11 mouse cellular contexts compared by ENCODE assay signal in genomic region chr1:155084839-155085238, GRCm38 (mm10). TPM values are rescaled to one million over a fixed set of nuclear protein-coding genes. Genes with fewer than 3 reads are reported as not detected.
DNase-seq lines count a peak whose midpoint lies in the region; ATAC-seq and TF ChIP-seq lines count a peak whose summit lies in the region.
"Had no signal": no experiment of that assay in that cellular context is flagged by ENCODE, and none has a peak within 500 bp of the region (broad histone marks: within the 10 kb centered on the region; RNA-seq: fewer than 3 reads in every experiment).

No protein-coding gene starts in this region.

- no peak for DNase-seq in hindbrain, embryonic 14.5 days (ENCODE audit: low spot score)
- no peak for DNase-seq in hindbrain, embryonic 11.5 days (ENCODE audit: low spot score)
- peak; percentile 29 for DNase-seq in thymus, postnatal 4 days
- DNase-seq in thymus, adult 2 months = no peak
- peak; percentile 58 to 67 for DNase-seq in kidney, postnatal 25 days
- DNase-seq in retina, embryonic 14.5 days (ENCODE audit: low spot score) = no peak
- DNase-seq in gastrocnemius, postnatal 25 days = no peak
- DNase-seq: adrenal gland, postnatal 14 days; cerebellum, adult 8-10 months; gastrocnemius, postnatal 10 days had no signal

- no peak overlapping the region for H3K9ac ChIP-seq in hindbrain, embryonic 14.5 days
- H3K9ac ChIP-seq in hindbrain, embryonic 11.5 days (ENCODE audit: low read depth, low read length) = no peak overlapping the region
- H3K9ac ChIP-seq: hindbrain, embryonic 15.5 days had no signal

- no peaks in the 10 kb centered on the region for H3K27me3 ChIP-seq in hindbrain, embryonic 14.5 days (ENCODE audit: control insufficient read depth, insufficient read depth, low read length)
- no peaks in the 10 kb centered on the region for H3K27me3 ChIP-seq in hindbrain, embryonic 11.5 days (ENCODE audit: control insufficient read depth, insufficient read depth, low read length)
- H3K27me3 ChIP-seq in thymus, adult 2 months (ENCODE audit: control insufficient read depth, insufficient read depth, low read length) = no peaks in the 10 kb centered on the region
- H3K27me3 ChIP-seq: hindbrain, embryonic 15.5 days had no signal

- H3K27ac ChIP-seq in hindbrain, embryonic 14.5 days = peak overlapping the region; percentile 47; the same call in 1 of the 2 replicates
- no peak overlapping the region for H3K27ac ChIP-seq in hindbrain, embryonic 11.5 days (ENCODE audit: low read depth, low read length)
- no peak overlapping the region for H3K27ac ChIP-seq in thymus, adult 2 months (ENCODE audit: control insufficient read depth, insufficient read depth, low read length)

- H3K36me3 ChIP-seq in hindbrain, embryonic 14.5 days (replicated peaks; ENCODE audit: control insufficient read depth, insufficient read depth) = no peaks in the 10 kb centered on the region
- H3K36me3 ChIP-seq in hindbrain, embryonic 11.5 days (ENCODE audit: control insufficient read depth, insufficient read depth, low read length) = no peaks in the 10 kb centered on the region
- no peaks in the 10 kb centered on the region for H3K36me3 ChIP-seq in thymus, adult 2 months (ENCODE audit: control insufficient read depth, insufficient read depth, low read length)
- H3K36me3 ChIP-seq: hindbrain, embryonic 15.5 days had no signal

- H3K4me1 ChIP-seq in hindbrain, embryonic 14.5 days (replicated peaks; ENCODE audit: control insufficient read depth, insufficient read depth, low read length) = peaks cover 57% of the 10 kb centered on the region
- peaks cover 11% of the 10 kb centered on the region; the same call in 1 of the 2 replicates for H3K4me1 ChIP-seq in hindbrain, embryonic 11.5 days (replicated peaks; ENCODE audit: control insufficient read depth, insufficient read depth, low read length)
- peaks cover 60% of the 10 kb centered on the region for H3K4me1 ChIP-seq in thymus, adult 2 months (replicated peaks; ENCODE audit: control insufficient read depth, insufficient read depth, low read length)

- WGBS in hindbrain, embryonic 14.5 days = 39% methylated on average over 8 of the region's 8 CpGs
- 55% methylated on average over 8 of the region's 8 CpGs for WGBS in hindbrain, embryonic 11.5 days
- 71% methylated on average over 8 of the region's 8 CpGs for WGBS in thymus, adult 2 months

- H3K4me2 ChIP-seq in hindbrain, embryonic 14.5 days (replicated peaks) = no peak overlapping the region
- no peak overlapping the region for H3K4me2 ChIP-seq in hindbrain, embryonic 11.5 days (replicated peaks; ENCODE audit: low read depth, low read length)

- H3K9me3 ChIP-seq in hindbrain, embryonic 14.5 days (ENCODE audit: control insufficient read depth, low read length) = no peaks in the 10 kb centered on the region
- no peaks in the 10 kb centered on the region for H3K9me3 ChIP-seq in hindbrain, embryonic 11.5 days (ENCODE audit: control insufficient read depth, low read length)
- H3K9me3 ChIP-seq: hindbrain, embryonic 15.5 days had no signal

- no peak overlapping the region for H3K4me3 ChIP-seq in hindbrain, embryonic 14.5 days (replicated peaks; ENCODE audit: low read length)
- no peak overlapping the region for H3K4me3 ChIP-seq in hindbrain, embryonic 11.5 days (ENCODE audit: low read depth, low read length)
- H3K4me3 ChIP-seq in thymus, adult 2 months (ENCODE audit: control insufficient read depth, insufficient read depth, low read length) = no peak overlapping the region
- H3K4me3 ChIP-seq: hindbrain, embryonic 15.5 days had no signal

- ATAC-seq in hindbrain, embryonic 14.5 days (ENCODE audit: low FRiP score) = no peak
- no peak for ATAC-seq in hindbrain, embryonic 11.5 days (ENCODE audit: low FRiP score)

- no peak for TF ChIP-seq CTCF in thymus, adult 2 months (IDR thresholded peaks at IDR 0.05; ENCODE audit: borderline replicate concordance, control insufficient read depth, extremely low read depth, insufficient read depth, low read length, poor library complexity)

- TF ChIP-seq POLR2A in thymus, adult 2 months (IDR thresholded peaks at IDR 0.05; ENCODE audit: control insufficient read depth, extremely low read depth, insufficient read depth, low read length, poor library complexity) = no peak

RNA-seq across cellular contexts. Expression of gene Ier5, which starts 14.6 kb away (rescaled TPM):
- polyA plus RNA-seq in hindbrain, embryonic 14.5 days (2014; fragmentation: Nextera tagmentation; extraction: Ambion mirVana) = 10.5 and 13.0 TPM in 2 replicates
- 12.7 and 17.1 TPM in 2 replicates for polyA plus RNA-seq in hindbrain, embryonic 11.5 days (2014; fragmentation: Nextera tagmentation; extraction: Ambion mirVana)
- 37.2 and 44.0 TPM in 2 replicates for polyA plus RNA-seq in thymus, adult 2 months (2012; rRNA removed)
- 1 to 10 TPM; 5.5 to 7.5 TPM for total RNA-seq in gastrocnemius, postnatal 25 days (2021)

Comparison
In these comparisons a context has a peak if more than half of its experiments do, and no peak if none do; other contexts are left out.
1. DNase-seq: peak in thymus, postnatal 4 days (single experiment) and kidney, postnatal 25 days (2 of 2); none in hindbrain, embryonic 14.5 days (single experiment), hindbrain, embryonic 11.5 days (single experiment), thymus, adult 2 months (single experiment), retina, embryonic 14.5 days (single experiment) and gastrocnemius, postnatal 25 days (single experiment).